Mouse (Mus musculus) CH12.LX (cell line): ENCODE data around the gene Kmo. TPM values are rescaled to one million over a fixed set of nuclear protein-coding genes. Genes with fewer than 3 reads are reported as not detected.

ENCODE experiments used
- DNase-seq: peaks from one replicate; pipeline ENCODE4 v3.0.0-alpha.2; 2013; ENCODE audit errors: extremely low read depth
- H3K27ac ChIP-seq: 2 replicates; pipeline ENCODE4 v1.5.1; 2012; ENCODE audit warnings: low read depth, mild to moderate bottlenecking, control low read depth, moderate library complexity; ENCODE audit not compliant: insufficient read depth
- H3K27me3 ChIP-seq: replicated peaks from 2 replicates; pipeline ENCODE3; 2012; ENCODE audit warnings: inconsistent platforms
- H3K36me3 ChIP-seq, 2 experiments: replicated peaks in 1 of 2; 2 replicates each; pipeline versions ENCODE3 to v1.6.1; 2012; ENCODE audit warnings: inconsistent platforms in 1 of 2, low read length in 1 of 2, mild to moderate bottlenecking in 1 of 2, mixed read lengths in 1 of 2, moderate library complexity in 1 of 2; ENCODE audit not compliant: control insufficient read depth in 1 of 2, insufficient read depth in 1 of 2
- H3K4me1 ChIP-seq, 2 experiments: 2 replicates each; pipeline ENCODE4 v1.6.1; 2012; ENCODE audit warnings: inconsistent platforms in 1 of 2, moderate library complexity in 1 of 2; ENCODE audit not compliant: insufficient read depth in 2 of 2, control insufficient read depth in 1 of 2
- H3K4me2 ChIP-seq: 2 replicates; pipeline ENCODE4 v1.6.1; 2012; ENCODE audit warnings: low read depth, mild to moderate bottlenecking, control low read depth; ENCODE audit not compliant: poor library complexity, insufficient read depth, severe bottlenecking
- H3K4me3 ChIP-seq, 3 experiments: fragments of 150-350 bp in 1 of 3; sonication (generic) in 1 of 3; replicated peaks in 1 of 3; 2 replicates each; pipeline versions ENCODE3 to v1.5.1; 2011 to 2012; ENCODE audit warnings: low read depth in 2 of 3, low read length in 2 of 3, mild to moderate bottlenecking in 2 of 3, moderate library complexity in 2 of 3, control low read depth in 1 of 3, improper control_type of control experiment in 1 of 3, inconsistent platforms in 1 of 3, mixed read lengths in 1 of 3; ENCODE audit not compliant: poor library complexity in 1 of 3
- H3K79me2 ChIP-seq: replicated peaks from 2 replicates; pipeline ENCODE4 v1.6.1; 2012; ENCODE audit warnings: mild to moderate bottlenecking, moderate library complexity; ENCODE audit not compliant: control insufficient read depth, poor library complexity, insufficient read depth, severe bottlenecking; ENCODE audit errors: extremely low read depth
- H3K9ac ChIP-seq: 2 replicates; pipeline ENCODE4 v1.6.1; 2012; ENCODE audit warnings: low read depth, mild to moderate bottlenecking, control low read depth, moderate library complexity; ENCODE audit not compliant: insufficient read depth
- H3K9me3 ChIP-seq: replicated peaks from 2 replicates; pipeline ENCODE3; 2012; ENCODE audit warnings: low read length, inconsistent platforms, mixed read lengths
- CHD2 ChIP-seq: IDR thresholded peaks from 2 replicates; pipeline ENCODE4 v1.6.1; 2011; ENCODE audit warnings: low read length, improper control_type of control experiment
- CTCF ChIP-seq, 2 experiments: IDR thresholded peaks in 1 of 2; conservative IDR thresholded peaks in 1 of 2; 2 replicates each; pipeline ENCODE4 v1.5.1; 2011 to 2012; ENCODE audit warnings: low read depth in 2 of 2, low read length in 2 of 2, improper control_type of control experiment in 1 of 2, inconsistent platforms in 1 of 2, mild to moderate bottlenecking in 1 of 2, moderate library complexity in 1 of 2
- ELF1 ChIP-seq: IDR thresholded peaks from 2 replicates; pipeline ENCODE4 v1.6.1; 2014; ENCODE audit warnings: low read depth, mild to moderate bottlenecking, inconsistent platforms, low read length, improper control_type of control experiment
- EP300 ChIP-seq: IDR thresholded peaks from 2 replicates; pipeline ENCODE4 v1.6.1; 2011; ENCODE audit warnings: low read length, improper control_type of control experiment
- ETS1 ChIP-seq: conservative IDR thresholded peaks from 2 replicates; pipeline ENCODE4 v1.6.1; 2012; ENCODE audit warnings: low read depth, mild to moderate bottlenecking, inconsistent platforms, low read length, improper control_type of control experiment, moderate library complexity
- GABPA ChIP-seq: IDR thresholded peaks from 2 replicates; pipeline ENCODE4 v1.6.1; 2012; ENCODE audit warnings: low read depth, low read length, improper control_type of control experiment, inconsistent platforms; ENCODE audit not compliant: insufficient replicate concordance
- HCFC1 ChIP-seq: IDR thresholded peaks from 2 replicates; pipeline ENCODE4 v1.6.1; 2012; ENCODE audit warnings: low read depth, mild to moderate bottlenecking, inconsistent platforms, low read length, improper control_type of control experiment
- IRF4 ChIP-seq: IDR thresholded peaks from 2 replicates; pipeline ENCODE4 v1.6.1; 2014; ENCODE audit warnings: low read depth, mild to moderate bottlenecking, inconsistent platforms, low read length, improper control_type of control experiment
- JUND ChIP-seq: conservative IDR thresholded peaks from 2 replicates; pipeline ENCODE4 v1.6.1; 2011; ENCODE audit warnings: low read depth, low read length, improper control_type of control experiment
- MAX ChIP-seq: IDR thresholded peaks from 2 replicates; pipeline ENCODE4 v1.6.1; 2011; ENCODE audit warnings: low read length, improper control_type of control experiment
- MEF2A ChIP-seq: IDR thresholded peaks from 2 replicates; pipeline ENCODE4 v1.6.1; 2014; ENCODE audit warnings: low read depth, mild to moderate bottlenecking, inconsistent platforms, low read length, improper control_type of control experiment, borderline replicate concordance
- MYC ChIP-seq: IDR thresholded peaks from 2 replicates; pipeline ENCODE4 v1.6.1; 2011; ENCODE audit warnings: low read depth, mild to moderate bottlenecking, improper control_type of control experiment, low read length
- NRF1 ChIP-seq: IDR thresholded peaks from 2 replicates; pipeline ENCODE4 v1.6.1; 2014; ENCODE audit warnings: low read depth, mild to moderate bottlenecking, inconsistent platforms, low read length, improper control_type of control experiment, moderate library complexity
- RAD21 ChIP-seq: IDR thresholded peaks from 2 replicates; pipeline ENCODE4 v1.6.1; 2011; ENCODE audit warnings: low read depth, mild to moderate bottlenecking, low read length, improper control_type of control experiment, moderate library complexity
- RCOR1 ChIP-seq: conservative IDR thresholded peaks from 2 replicates; pipeline ENCODE4 v1.6.1; 2012; ENCODE audit warnings: low read depth, mild to moderate bottlenecking, inconsistent platforms, low read length, improper control_type of control experiment
- SMC3 ChIP-seq: IDR thresholded peaks from 2 replicates; pipeline ENCODE4 v1.6.1; 2011; ENCODE audit warnings: low read depth, low read length, improper control_type of control experiment
- TCF12 ChIP-seq: IDR thresholded peaks from 2 replicates; pipeline ENCODE4 v1.6.1; 2014; ENCODE audit warnings: low read depth, mild to moderate bottlenecking, inconsistent platforms, low read length, improper control_type of control experiment
- USF2 ChIP-seq: conservative IDR thresholded peaks from 2 replicates; pipeline ENCODE4 v1.6.1; 2011; ENCODE audit warnings: low read depth, low read length, improper control_type of control experiment
- ZC3H11A ChIP-seq: IDR thresholded peaks from 2 replicates; pipeline ENCODE4 v1.6.1; 2012; ENCODE audit warnings: low read depth, mild to moderate bottlenecking, inconsistent platforms, low read length, improper control_type of control experiment
- ZKSCAN1 ChIP-seq: IDR thresholded peaks from 2 replicates; pipeline ENCODE4 v1.6.1; 2012; ENCODE audit warnings: low read depth, inconsistent platforms, low read length, improper control_type of control experiment, borderline replicate concordance
- ZMIZ1 ChIP-seq: IDR thresholded peaks from 2 replicates; pipeline ENCODE4 v1.6.1; 2012; ENCODE audit warnings: low read depth, mild to moderate bottlenecking, inconsistent platforms, low read length, improper control_type of control experiment
- dilution Hi-C: fragments of 300-500 bp; cut with MboI; formaldehyde crosslinking; loops from 2 replicates; pipeline ENCODE4 v1.14.3; 2020; ENCODE audit warnings: low sequenced_read_pairs; ENCODE audit not compliant: extremely low pct_unique_long_range_greater_than_20kb, extremely low pct_ligation_motif_present
- in situ Hi-C: fragments of 300-500 bp; cut with MboI; formaldehyde crosslinking; loops from 3 replicates; pipeline ENCODE4 v1.14.3; 2019; ENCODE audit warnings: low sequenced_read_pairs, low pct_ligation_motif_present, low pct_unique_long_range_greater_than_20kb, mixed read lengths
- polyA plus RNA-seq: library from polyadenylated mRNA; unstranded; fragments of >175 nt; gene quantifications from 2 replicates; pipeline ENCODE4 v1.2.1, GENCODE M21; 2012; ENCODE audit warnings: low read depth; ENCODE audit not compliant: insufficient read length
- total RNA-seq, 2 experiments: library from RNA; depleted of rRNA; stranded (reverse); fragments of 300-350 nt in 1 of 2; fragments of >200 nt in 1 of 2; gene quantifications; 2 replicates each; pipeline ENCODE4 v1.2.3; 2012 to 2014

Kmo gene
- total and polyA plus RNA-seq, 3 experiments: 9.7 to 49.2 (median 42.5) TPM

DNA sequence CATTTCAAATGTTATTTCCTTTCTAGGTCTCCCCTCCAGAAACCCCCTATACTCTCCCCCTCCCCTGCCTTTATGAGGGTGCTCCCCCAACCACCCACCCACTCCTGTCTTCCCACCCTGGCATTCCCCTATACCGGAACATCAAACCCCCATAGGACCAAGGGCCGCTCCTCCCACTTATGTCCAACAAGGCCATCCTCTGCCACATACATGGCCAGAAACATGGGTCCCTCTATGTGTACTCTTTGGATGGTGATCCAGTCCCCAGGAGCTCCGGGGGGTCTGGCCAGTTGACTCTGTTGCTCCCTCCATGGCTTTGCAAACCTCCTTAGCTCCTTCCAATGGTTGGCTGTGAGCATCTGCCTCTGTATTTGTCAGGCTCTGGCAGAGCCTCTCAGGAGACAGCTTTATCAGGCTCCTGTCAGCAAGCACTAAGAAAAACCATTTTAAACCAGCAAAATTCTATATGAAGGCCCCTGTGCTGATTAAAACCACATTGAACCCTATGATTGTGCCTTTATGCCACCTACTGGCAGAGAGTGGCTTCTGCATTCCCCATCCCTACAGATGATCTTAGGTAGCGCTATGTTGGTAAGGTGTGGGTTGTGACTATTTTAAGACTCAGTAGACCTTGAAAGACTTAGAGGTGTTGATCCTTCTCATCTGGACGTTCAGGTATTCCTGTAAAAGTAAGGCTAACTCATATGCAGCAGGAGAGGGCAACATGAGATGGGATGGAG lies 48.7 kb downstream of the Kmo start:
- TF ChIP-seq CTCF (conservative IDR thresholded peaks at IDR 0.05 in 1 of 2, IDR thresholded peaks at IDR 0.05 in 1 of 2; ENCODE audit: low read depth in 2 of 2, low read length in 2 of 2) (peak; percentile 81 to 86), RAD21 (peak; percentile 78), ZC3H11A (peak; percentile 24; the same call in 1 of the 2 replicates), TCF12 (no peak), ELF1 (no peak), SMC3 (peak; percentile 85), MEF2A (no peak)
- DNase-seq: peak; percentile 69
- H3K27ac ChIP-seq: no peak overlapping the region
- H3K9ac ChIP-seq: no peak overlapping the region
- in situ Hi-C loops: loop anchor here (5.0 kb wide), 1 partner anchor 37 kb away; no protein-coding TSS in a partner anchor
- no peaks in the 10 kb centered on the region for H3K79me2 ChIP-seq
- H3K36me3 ChIP-seq: no peaks in the 10 kb centered on the region
- H3K27me3 ChIP-seq: no peaks in the 10 kb centered on the region
- no peak overlapping the region for H3K4me3 ChIP-seq
- no peak overlapping the region for H3K4me2 ChIP-seq
- dilution Hi-C loops: no loop called here
- no peaks in the 10 kb centered on the region for H3K9me3 ChIP-seq
- peaks cover 0 to 44% of the 10 kb centered on the region in 2 experiments; a peak in 3 of 4 replicates for H3K4me1 ChIP-seq

DNA sequence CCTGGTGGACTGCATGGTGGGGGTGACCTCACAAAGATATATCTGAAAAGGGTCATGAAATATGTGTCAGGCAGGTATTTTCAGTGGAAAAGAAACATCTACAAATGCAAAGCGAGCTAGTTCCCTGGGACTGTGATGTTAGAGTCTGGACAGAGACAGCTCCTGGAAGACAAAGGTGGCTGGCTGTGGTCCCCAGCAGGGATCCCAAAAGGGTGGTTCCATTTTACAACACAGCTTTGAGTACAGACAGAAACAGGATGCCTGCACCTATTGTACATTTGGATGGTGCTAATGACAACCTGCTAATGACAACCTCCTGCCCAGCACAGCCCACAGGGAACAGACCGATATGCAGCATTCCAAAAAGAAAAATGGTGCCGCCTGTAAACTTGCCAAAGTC lies 49.3 kb downstream of the Kmo start:
- Histone ChIP-seq H3K4me3 (no peak overlapping the region), H3K9me3 (no peaks in the 10 kb centered on the region), H3K27ac (no peak overlapping the region), H3K4me1 (peaks cover 0 to 47% of the 10 kb centered on the region in 2 experiments; a peak in 3 of 4 replicates), H3K4me2 (no peak overlapping the region), H3K36me3 (no peaks in the 10 kb centered on the region), H3K79me2 (no peaks in the 10 kb centered on the region), H3K27me3 (no peaks in the 10 kb centered on the region), H3K9ac (no peak overlapping the region)
- in situ Hi-C loops (loop anchor here (5.0 kb wide), 1 partner anchor 37 kb away; no protein-coding TSS in a partner anchor), dilution Hi-C loops (no loop called here)
- TF ChIP-seq HCFC1 (no peak), RAD21 (no peak), GABPA (no peak), MAX (no peak), IRF4 (no peak), NRF1 (no peak), ETS1 (no peak), USF2 (no peak), ZKSCAN1 (no peak; the same call in 1 of the 2 replicates), ZMIZ1 (no peak), CHD2 (no peak), MYC (no peak), EP300 (no peak), JUND (no peak), SMC3 (no peak), RCOR1 (no peak)
- DNase-seq: no peak
